Mouse (Mus musculus) hindbrain, embryonic 15.5 days (tissue): Measurements from ENCODE around the gene Cdk12. TPM values are rescaled to one million over a fixed set of nuclear protein-coding genes. Genes with fewer than 3 reads are reported as not detected.

ENCODE experiments used
- ATAC-seq: fragments of 200-750 bp; cut with Nextera tagmentation; 2 replicates; pipeline ENCODE4 v1.8.0; 2017; ENCODE audit warnings: low read depth, moderate number of reproducible peaks, moderate TSS enrichment; ENCODE audit not compliant: low FRiP score
- H3K27ac ChIP-seq: fragments of 300-500 bp; sonication (generic); replicated peaks from 2 replicates; pipeline ENCODE4 v1.5.1; 2015; ENCODE audit warnings: mild to moderate bottlenecking, inconsistent platforms
- H3K27me3 ChIP-seq: fragments of 300-500 bp; sonication (generic); 2 replicates; pipeline ENCODE4 v1.6.1; 2015; ENCODE audit warnings: control low read depth, inconsistent platforms
- H3K36me3 ChIP-seq: fragments of 300-500 bp; sonication (generic); 2 replicates; pipeline ENCODE4 v1.6.1; 2015; ENCODE audit warnings: control low read depth, inconsistent platforms
- H3K4me1 ChIP-seq: fragments of 300-500 bp; sonication (generic); replicated peaks from 2 replicates; pipeline ENCODE4 v1.6.1; 2015; ENCODE audit warnings: control low read depth, inconsistent platforms
- H3K4me2 ChIP-seq: fragments of 300-500 bp; sonication (generic); 2 replicates; pipeline ENCODE4 v1.6.1; 2015; ENCODE audit warnings: moderate library complexity, mild to moderate bottlenecking, inconsistent platforms
- H3K4me3 ChIP-seq: fragments of 300-500 bp; sonication (generic); 2 replicates; pipeline ENCODE4 v1.5.1; 2015; ENCODE audit warnings: mild to moderate bottlenecking, inconsistent platforms
- H3K9ac ChIP-seq: fragments of 300-500 bp; sonication (generic); 2 replicates; pipeline ENCODE4 v1.6.1; 2015; ENCODE audit warnings: inconsistent platforms
- H3K9me3 ChIP-seq: fragments of 300-500 bp; sonication (generic); 2 replicates; pipeline ENCODE4 v1.6.1; 2016; ENCODE audit warnings: control low read depth, inconsistent platforms
- WGBS: fragments of 180-500 bp; shearing (Covaris S2); methylation state at CpG from one replicate; pipeline ENCODE4 v1.1.7; 2015; 5-methylcytosine and 5-hydroxymethylcytosine counted together
- microRNA-seq: library from miRNA; unstranded; fragments of <30 nt; microRNA quantifications from one replicate; pipeline ENCODE4, GENCODE M21; 2016
- polyA plus RNA-seq: library from polyadenylated mRNA; unstranded; fragments of >200 nt; fragmentation: Nextera tagmentation; extraction: Ambion mirVana; gene quantifications from 2 replicates; pipeline ENCODE4 v1.2.1, GENCODE M21; 2015

Cdk12 gene
- polyA plus RNA-seq, 1 experiment from 2014 or later = 8.4 TPM

- no peaks in the 10 kb centered on the region for H3K9me3 ChIP-seq
- peak overlapping the region; percentile 87 for H3K27ac ChIP-seq
- H3K4me1 ChIP-seq = peaks cover 26% of the 10 kb centered on the region
- no peaks in the 10 kb centered on the region for H3K36me3 ChIP-seq
- under 1% methylated on average over 96 of the region's 97 CpGs for WGBS
- H3K9ac ChIP-seq = peak overlapping the region; percentile 61
- H3K4me2 ChIP-seq = peak overlapping the region; percentile 55
- H3K4me3 ChIP-seq = peak overlapping the region; percentile 46
- no peak for ATAC-seq
- peaks cover 76% of the 10 kb centered on the region for H3K27me3 ChIP-seq
These were observed 124.5 kb downstream of the Cdk12 start for GRCm38 (mm10) chr11:98327136-98328030.

DNA sequence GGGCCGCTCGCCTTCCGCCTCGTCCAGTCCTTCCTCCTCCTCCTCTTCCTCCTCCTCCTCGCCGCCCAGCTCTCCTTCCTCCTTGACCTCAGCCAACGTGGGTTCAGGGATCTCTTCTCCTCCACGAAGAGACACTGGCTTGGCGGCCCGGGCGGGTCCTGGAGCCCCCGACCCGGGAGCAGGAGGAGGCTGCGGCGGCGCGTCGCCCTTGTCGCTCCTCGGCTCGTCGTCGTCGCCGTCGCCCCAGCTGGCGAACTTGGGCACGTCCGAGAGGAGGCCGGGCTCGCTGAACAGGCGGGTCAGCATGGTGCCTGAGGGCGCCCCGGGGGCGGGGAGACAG lies 125.1 kb downstream of the Cdk12 start:
- Histone ChIP-seq H3K36me3 (no peaks in the 10 kb centered on the region), H3K9ac (peak overlapping the region; percentile 61), H3K27me3 (peaks cover 76% of the 10 kb centered on the region), H3K27ac (peak overlapping the region; percentile 87), H3K4me3 (peak overlapping the region; percentile 46), H3K4me2 (peak overlapping the region; percentile 55), H3K9me3 (no peaks in the 10 kb centered on the region), H3K4me1 (peaks cover 26% of the 10 kb centered on the region)
- ATAC-seq = no peak
- under 1% methylated on average over 33 of the region's 35 CpGs for WGBS

Small RNA genes lying within 50 kb of the gene (microRNA-seq; reads per million reads assigned to microRNA genes)
- gene Gm27399 (not detected), gene Mir5119 (not detected)

Other genes starting within 250 kb of the Cdk12 start
- gene Plxdc1, start 216.6 kb upstream of the Cdk12 start, polyA plus RNA-seq = 1.4 and 1.5 TPM in 2 replicates
- 12.9 and 13.7 TPM in 2 replicates for gene Arl5c, start 206.9 kb upstream of the Cdk12 start, polyA plus RNA-seq
- 62.2 and 70.1 TPM in 2 replicates for gene Cacnb1, start 180.0 kb upstream of the Cdk12 start, polyA plus RNA-seq
- 632 and 657 TPM in 2 replicates for gene Rpl19, start 176.3 kb upstream of the Cdk12 start, polyA plus RNA-seq
- gene Stac2, start 149.6 kb upstream of the Cdk12 start, polyA plus RNA-seq = 6.4 and 9.7 TPM in 2 replicates
- gene Fbxl20, start 52.7 kb upstream of the Cdk12 start, polyA plus RNA-seq = 23.9 and 27.5 TPM in 2 replicates
- 55.3 and 56.0 TPM in 2 replicates for gene Med1, start 9.8 kb upstream of the Cdk12 start, polyA plus RNA-seq
- 20.9 and 28.6 TPM in 2 replicates for gene Neurod2, start 126.6 kb downstream of the Cdk12 start, polyA plus RNA-seq
- gene Ppp1r1b, start 145.3 kb downstream of the Cdk12 start, polyA plus RNA-seq = 6.1 and 6.9 TPM in 2 replicates
- gene Stard3, start 155.3 kb downstream of the Cdk12 start, polyA plus RNA-seq = 36.5 and 40.3 TPM in 2 replicates
- gene Tcap, start 180.8 kb downstream of the Cdk12 start, polyA plus RNA-seq = 0.39 TPM in 1 of 2 replicates, not detected in the other
- gene Pnmt, start 183.4 kb downstream of the Cdk12 start, polyA plus RNA-seq = 3.7 and 4.0 TPM in 2 replicates
- 7.4 and 9.6 TPM in 2 replicates for gene Pgap3, start 197.4 kb downstream of the Cdk12 start, polyA plus RNA-seq
- 8.9 and 9.0 TPM in 2 replicates for gene Erbb2, start 209.4 kb downstream of the Cdk12 start, polyA plus RNA-seq
- gene Mien1, start 235.9 kb downstream of the Cdk12 start, polyA plus RNA-seq = 246 and 250 TPM in 2 replicates
- 1.1 and 1.3 TPM in 2 replicates for gene Grb7, start 243.3 kb downstream of the Cdk12 start, polyA plus RNA-seq